Mouse (Mus musculus) central nervous system, embryonic 14 days (tissue): ENCODE measurements around the gene Ankmy1. TPM values are rescaled to one million over a fixed set of nuclear protein-coding genes. Genes with fewer than 3 reads are reported as not detected.

Experiments
- polyA plus RNA-seq: library from polyadenylated mRNA; depleted of rRNA; stranded (reverse); fragments of >200 nt; gene quantifications from 2 replicates; pipeline ENCODE4 v1.2.3, GENCODE M21; 2012; rRNA removed

Gene Ankmy1
- polyA plus RNA-seq, result 0.29 and 0.39 TPM in 2 replicates

DNA sequence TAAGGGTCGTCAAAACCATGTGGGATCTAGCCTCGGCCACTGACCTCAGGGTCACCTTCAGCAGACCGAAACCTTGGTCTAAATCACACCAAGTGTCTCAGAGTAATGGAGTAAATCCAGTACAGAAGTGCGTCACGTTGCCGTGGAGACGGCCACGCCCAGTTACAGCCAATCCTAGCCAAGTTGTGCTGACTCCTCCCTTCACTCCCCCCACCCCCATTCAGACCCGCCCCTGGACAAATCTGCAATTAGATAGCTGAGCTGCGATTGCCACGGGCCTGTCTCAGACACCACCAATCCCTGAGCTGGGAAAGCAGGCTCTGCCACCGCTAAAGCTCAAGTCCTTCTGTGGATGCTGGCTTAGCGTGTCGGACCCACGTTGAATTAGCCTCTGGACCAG is at the start of gene Ankmy1:
Gene Ankmy1, minus strand, starts transcription at position 121 of the 400 bp plus-strand sequence.

DNA sequence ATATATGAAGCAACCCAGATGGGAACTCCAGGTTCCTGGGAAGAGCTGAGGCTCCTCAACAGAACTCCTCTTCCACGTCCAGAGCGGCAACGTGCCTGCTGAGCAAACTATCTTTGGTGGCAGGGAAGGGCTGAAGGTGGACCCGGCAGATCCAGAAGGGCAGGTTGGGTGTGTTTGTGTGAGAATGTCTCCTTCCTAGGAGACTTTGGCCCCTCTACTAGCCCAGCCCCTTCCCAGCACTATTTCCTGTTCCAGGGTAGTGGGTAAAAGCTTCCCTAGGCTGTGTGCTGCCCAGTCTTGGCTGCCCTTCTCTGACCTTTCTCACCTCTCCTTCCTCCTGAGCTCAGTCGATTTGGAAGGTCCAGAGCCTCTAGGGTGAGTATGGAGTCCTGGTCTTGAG is 47.9 kb upstream of the Ankmy1 start, which contains the start of gene Gpr35:
Gene Gpr35, plus strand, starts transcription at position 259 of the 400 bp plus-strand sequence.

DNA sequence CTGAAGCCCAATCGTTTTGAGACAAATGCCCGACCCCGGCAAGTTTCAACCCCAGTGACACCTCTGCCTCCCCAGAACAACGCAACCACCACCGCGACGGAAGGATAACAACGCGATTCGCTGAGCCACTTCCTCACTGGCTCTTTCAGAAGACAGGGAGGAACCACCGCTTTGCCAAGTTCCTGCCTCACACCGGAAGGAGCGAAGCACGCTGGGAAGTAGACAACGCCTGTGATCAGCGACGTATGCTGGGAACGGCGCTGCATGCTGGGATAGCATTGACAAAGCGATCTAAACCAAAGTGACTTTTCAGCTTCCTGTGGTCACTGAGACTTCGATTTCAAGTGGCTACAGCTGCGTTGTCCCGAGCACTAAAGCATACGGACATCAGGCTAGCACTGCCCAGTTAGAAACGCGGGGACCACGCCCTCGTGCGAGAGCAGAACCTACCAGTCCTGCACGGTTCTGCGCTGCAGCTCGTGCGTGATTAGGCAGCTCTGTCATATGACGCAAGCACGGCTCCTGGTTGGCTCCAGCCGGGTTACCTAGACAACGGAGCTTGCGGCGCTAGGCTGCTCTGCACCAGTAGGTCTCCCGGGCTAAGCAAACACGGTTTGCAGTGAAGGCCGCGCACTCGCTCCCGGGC is 31.6 kb upstream of the Ankmy1 start, which contains the start of gene Capn10:
Gene Capn10, plus strand, starts transcription at position 195 of the 646 bp plus-strand sequence.

DNA sequence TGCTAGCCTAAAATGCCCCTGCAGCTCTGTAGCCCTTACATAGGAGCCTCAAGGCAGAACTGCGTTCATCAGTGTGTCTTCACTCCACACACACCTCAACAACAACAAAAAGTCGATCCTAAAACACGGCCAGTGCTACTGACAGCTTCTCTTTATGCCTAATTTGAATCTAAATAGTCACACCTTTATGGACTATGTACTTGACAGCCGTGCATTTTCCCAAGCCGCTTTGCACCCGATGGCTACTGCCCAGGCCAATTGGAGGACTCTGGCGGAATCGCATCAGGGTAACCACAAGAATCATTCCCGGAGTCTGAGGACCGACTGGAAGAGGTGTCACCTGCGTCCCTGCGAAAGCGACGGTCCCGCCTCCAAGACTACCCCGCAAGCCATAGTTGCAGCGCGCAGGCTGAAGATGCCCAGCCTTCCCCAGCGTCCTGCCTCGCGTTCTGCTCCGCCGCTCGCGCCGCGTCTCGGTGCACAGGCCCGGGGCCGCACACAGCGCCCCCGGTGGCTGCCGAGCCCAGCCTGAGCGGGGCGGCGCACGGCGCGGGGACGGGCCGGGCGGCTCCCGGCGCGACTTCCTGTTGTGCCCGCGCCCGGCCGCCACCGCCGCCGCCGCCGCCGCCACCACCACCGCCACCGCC is 7.7 kb upstream of the Ankmy1 start, which contains the start of gene Rnpepl1:
Gene Rnpepl1, plus strand, starts transcription at position 545 of the 647 bp plus-strand sequence.

DNA sequence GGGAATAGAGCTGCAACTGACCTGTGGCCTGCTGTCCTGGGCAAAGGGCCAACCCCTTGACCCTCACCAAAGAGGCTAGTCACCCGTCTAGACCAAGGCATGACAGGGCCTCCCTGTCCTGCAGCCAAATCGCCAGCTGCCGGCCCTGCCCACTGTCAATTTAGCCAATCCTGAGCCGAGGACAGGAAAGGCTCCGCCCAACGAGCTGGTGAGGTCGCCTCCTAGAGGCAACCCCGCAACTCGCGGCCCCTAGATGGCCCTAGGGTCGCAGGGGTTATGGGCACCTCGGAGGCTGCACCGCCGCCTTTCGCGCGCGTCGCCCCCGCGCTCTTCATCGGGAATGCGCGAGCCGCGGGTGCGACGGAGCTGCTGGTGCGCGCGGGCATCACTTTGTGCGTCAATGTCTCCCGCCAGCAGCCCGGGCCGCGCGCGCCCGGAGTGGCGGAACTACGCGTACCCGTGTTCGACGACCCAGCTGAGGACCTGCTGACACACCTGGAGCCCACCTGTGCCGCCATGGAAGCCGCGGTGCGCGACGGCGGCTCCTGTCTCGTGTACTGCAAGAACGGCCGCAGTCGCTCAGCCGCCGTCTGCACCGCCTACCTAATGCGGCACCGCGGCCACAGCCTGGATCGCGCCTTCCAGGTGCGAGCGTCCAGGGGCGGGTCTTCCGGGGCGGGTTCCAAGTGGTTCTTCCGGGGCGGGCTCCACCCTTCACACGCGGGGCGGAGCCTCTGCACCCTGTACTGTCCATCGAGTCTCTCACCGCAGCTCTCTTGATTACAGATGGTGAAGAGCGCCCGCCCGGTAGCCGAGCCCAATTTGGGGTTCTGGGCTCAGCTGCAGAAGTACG is 4.3 kb upstream of the Ankmy1 start, which contains the start of gene Dusp28:
Gene Dusp28, plus strand, starts transcription at position 203 of the 853 bp plus-strand sequence.

DNA sequence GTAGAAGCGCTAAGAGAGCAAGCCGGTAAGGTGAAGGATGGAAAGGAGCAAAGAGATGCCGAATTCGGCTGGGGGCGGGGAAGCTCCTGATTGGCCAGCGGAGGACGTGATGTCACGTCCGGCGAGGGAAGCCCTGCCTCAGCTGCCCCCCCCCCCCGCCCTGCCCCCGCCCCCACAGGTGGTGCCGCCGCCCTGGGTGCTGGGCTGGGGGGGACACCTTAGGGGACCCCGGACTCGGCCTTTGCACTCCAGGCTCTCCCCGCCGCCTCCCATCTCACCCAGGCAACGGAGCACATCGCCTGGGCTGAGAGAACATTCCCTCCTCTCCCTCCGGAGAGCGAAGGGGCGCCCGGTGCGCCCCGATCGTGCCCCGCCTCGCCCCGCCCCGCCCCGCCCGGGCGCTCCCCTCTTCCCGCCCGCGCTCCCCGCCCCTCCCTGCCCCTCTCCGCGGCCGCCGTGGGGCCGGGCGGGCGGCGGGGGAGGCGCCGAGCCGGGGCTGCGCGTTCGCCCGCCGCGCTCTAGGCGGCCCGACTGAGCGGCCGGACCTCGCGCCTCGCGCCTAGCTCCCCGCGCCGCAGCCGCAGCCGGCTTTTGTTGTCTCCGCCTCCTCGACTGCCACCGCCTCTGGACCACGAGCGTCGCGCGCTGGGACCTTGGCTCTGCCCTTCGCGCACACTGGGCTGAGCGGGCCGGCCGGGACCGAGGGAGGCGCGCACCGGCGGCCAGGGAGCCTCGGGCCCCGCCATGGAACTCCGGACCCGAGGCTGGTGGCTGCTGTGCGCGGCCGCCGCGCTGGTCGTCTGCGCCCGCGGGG is 71.3 kb downstream of the Ankmy1 start, which contains the start of gene Gpc1:
Gene Gpc1, plus strand, starts transcription at position 458 of the 814 bp plus-strand sequence.

Other genes starting within 250 kb of the Ankmy1 start
- 116 and 132 TPM in 2 replicates for gene Gpc1, start 71.3 kb downstream of the Ankmy1 start, polyA plus RNA-seq
- 15.8 and 16.5 TPM in 2 replicates for gene Dusp28, start 4.1 kb upstream of the Ankmy1 start, polyA plus RNA-seq
- gene Rnpepl1, start 7.9 kb upstream of the Ankmy1 start, polyA plus RNA-seq, result 46.9 and 49.4 TPM in 2 replicates
- 58.3 and 60.3 TPM in 2 replicates for gene Capn10, start 31.5 kb upstream of the Ankmy1 start, polyA plus RNA-seq
- gene Gpr35, start 48.0 kb upstream of the Ankmy1 start, polyA plus RNA-seq, result 0.49 and 0.64 TPM in 2 replicates
- not detected in 2 replicates for gene Aqp12, start 103.4 kb upstream of the Ankmy1 start, polyA plus RNA-seq
- gene Kif1a, start 199.0 kb upstream of the Ankmy1 start, polyA plus RNA-seq, result 128 and 137 TPM in 2 replicates
- gene Agxt, start 232.3 kb upstream of the Ankmy1 start, polyA plus RNA-seq, result not detected in 2 replicates